Mouse (Mus musculus): ENCODE data around the gene Olfr885. TPM values are rescaled to one million over a fixed set of nuclear protein-coding genes. Genes with fewer than 3 reads are reported as not detected.

Gene Olfr885
- total RNA-seq (2014; rRNA removed; ENCODE audit: low replicate concordance) (not detected in 2 replicates), polyA plus RNA-seq (2015; fragmentation: Nextera tagmentation; extraction: Ambion mirVana) (not detected in 2 replicates)

DNA sequence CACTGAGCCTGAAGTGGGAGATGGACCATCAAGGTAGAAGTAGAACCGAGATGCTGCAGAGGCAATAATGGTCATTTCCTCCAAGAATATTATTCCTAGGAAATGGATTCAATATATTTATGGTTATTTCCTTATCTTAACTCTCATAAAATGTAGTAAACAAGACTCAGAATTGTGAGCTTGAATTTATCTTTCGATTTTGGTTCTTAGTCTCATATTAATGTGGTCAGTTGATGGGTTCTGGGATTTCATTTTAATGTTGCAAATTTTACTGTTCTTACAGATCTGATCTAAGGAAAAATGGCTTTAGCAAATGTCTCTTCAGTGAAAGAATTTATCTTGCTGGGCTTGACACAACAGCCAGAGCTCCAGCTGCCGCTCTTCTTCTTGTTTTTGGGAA, at the start of gene Olfr885:
Olfr885 (plus strand) TSS at position 301 of the 400 bp plus-strand sequence.
- Histone ChIP-seq H3K4me3 (ENCODE audit: low read depth, low read length) (no peak within 1 kb of the TSS), H3K27ac (ENCODE audit: low read depth) (no peak within 1 kb of the TSS), H3K9me3 (replicated peaks; ENCODE audit: control insufficient read depth, low read length) (no peaks in the 10 kb centered on the region), H3K4me1 (ENCODE audit: control insufficient read depth, insufficient read depth) (no peaks in the 10 kb centered on the region), H3K27me3 (ENCODE audit: control insufficient read depth, insufficient read depth, low read length) (no peaks in the 10 kb centered on the region), H3K9ac (replicated peaks; ENCODE audit: low read depth, low read length) (no peak within 1 kb of the TSS), H3K4me2 (ENCODE audit: low read depth, low read length) (no peak within 1 kb of the TSS), H3K36me3 (replicated peaks; ENCODE audit: control insufficient read depth, insufficient read depth, low read length) (no peaks in the 10 kb centered on the region)
- no peak for TF ChIP-seq EP300 (IDR thresholded peaks at IDR 0.05; ENCODE audit: low read depth)
- no peak for TF ChIP-seq CTCF (IDR thresholded peaks at IDR 0.05; ENCODE audit: low read depth)
- no peak for DNase-seq (ENCODE audit: low spot score)
- WGBS, result 69% methylated on average over 3 of the region's 3 CpGs
- ATAC-seq (ENCODE audit: insufficient read depth, low read depth), result no peak

DNA sequence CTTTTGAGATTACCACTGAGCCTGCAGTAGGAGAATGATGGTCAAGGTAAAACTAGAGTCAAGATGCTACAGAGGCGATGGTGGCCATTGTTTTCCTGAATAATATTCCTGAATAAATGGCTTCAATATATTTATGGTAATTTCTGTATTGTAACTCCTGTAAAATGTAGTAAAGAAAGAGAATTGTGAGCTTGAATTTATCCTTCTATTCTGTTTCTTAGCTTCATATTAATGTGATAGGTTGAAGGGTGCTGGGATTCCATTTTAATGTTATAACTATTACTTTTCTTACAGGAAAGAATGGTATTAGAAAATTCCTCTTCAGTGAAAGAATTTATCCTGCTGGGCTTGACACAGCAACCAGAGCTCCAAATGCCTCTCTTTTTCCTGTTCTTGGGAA, 35.6 kb upstream of the Olfr885 start, which contains the start of gene Olfr883:
Olfr883 (plus strand) TSS at position 301 of the 400 bp plus-strand sequence.
- Histone ChIP-seq H3K4me2 (ENCODE audit: low read depth, low read length) (no peak within 1 kb of the TSS), H3K9me3 (replicated peaks; ENCODE audit: control insufficient read depth, low read length) (no peaks in the 10 kb centered on the region), H3K36me3 (replicated peaks; ENCODE audit: control insufficient read depth, insufficient read depth, low read length) (no peaks in the 10 kb centered on the region), H3K27ac (ENCODE audit: low read depth) (no peak within 1 kb of the TSS), H3K4me1 (ENCODE audit: control insufficient read depth, insufficient read depth) (no peaks in the 10 kb centered on the region), H3K27me3 (ENCODE audit: control insufficient read depth, insufficient read depth, low read length) (no peaks in the 10 kb centered on the region), H3K9ac (replicated peaks; ENCODE audit: low read depth, low read length) (no peak within 1 kb of the TSS), H3K4me3 (ENCODE audit: low read depth, low read length) (no peak within 1 kb of the TSS)
- DNase-seq (ENCODE audit: low spot score) (no peak), ATAC-seq (ENCODE audit: insufficient read depth, low read depth) (no peak)
- TF ChIP-seq CTCF (IDR thresholded peaks at IDR 0.05; ENCODE audit: low read depth) (no peak), EP300 (IDR thresholded peaks at IDR 0.05; ENCODE audit: low read depth) (no peak)
- 70% methylated on average over 1 of the region's 1 CpGs for WGBS

DNA sequence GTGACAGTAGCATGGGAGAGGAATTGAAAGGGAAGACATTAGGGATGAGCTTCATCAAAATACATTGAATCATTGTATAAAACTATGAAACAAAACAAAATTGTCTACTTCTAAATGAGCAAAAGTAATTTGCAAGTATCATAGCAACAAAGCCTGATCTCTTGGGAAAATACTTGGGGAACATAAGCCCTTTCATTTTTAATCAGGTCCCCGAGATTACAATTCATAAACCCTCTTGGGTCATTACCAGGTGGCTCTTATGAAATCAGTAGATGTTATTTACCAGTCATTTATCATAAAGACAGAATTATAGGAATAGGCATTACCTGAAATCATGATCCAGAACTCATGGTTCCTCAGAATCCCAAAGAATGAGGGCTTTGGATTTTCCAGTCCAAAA, 14.9 kb upstream of the Olfr885 start, which contains the start of gene Olfr884:
Olfr884 (plus strand) TSS at position 301 of the 400 bp plus-strand sequence.
- H3K36me3 ChIP-seq (replicated peaks; ENCODE audit: control insufficient read depth, insufficient read depth, low read length), result no peaks in the 10 kb centered on the region
- WGBS, result 59% methylated on average over 1 of the region's 1 CpGs
- ATAC-seq (ENCODE audit: insufficient read depth, low read depth), result no peak

DNA sequence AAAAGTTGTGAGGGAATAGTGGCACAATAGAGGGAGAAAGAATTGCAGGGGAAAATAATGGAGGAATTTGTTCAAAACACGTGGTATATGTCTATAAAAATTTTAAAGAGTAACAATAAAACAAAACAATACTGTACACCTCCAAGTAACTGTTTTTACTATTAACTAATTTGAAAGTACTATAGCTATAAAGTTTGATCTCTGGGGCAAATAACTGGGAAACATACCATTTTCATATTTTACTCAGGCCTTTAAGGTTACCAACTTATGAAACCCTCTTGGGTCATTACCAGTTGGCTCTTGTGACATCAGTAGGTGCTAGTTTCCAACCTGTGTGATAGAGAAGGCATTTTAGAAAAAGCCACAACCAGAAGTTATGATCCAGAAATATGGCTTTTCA, 22.6 kb downstream of the Olfr885 start, which contains the start of gene Olfr887:
Olfr887 (plus strand) TSS at position 301 of the 400 bp plus-strand sequence.
- Histone ChIP-seq H3K4me3 (ENCODE audit: low read depth, low read length) (no peak within 1 kb of the TSS), H3K27ac (ENCODE audit: low read depth) (no peak within 1 kb of the TSS), H3K4me1 (ENCODE audit: control insufficient read depth, insufficient read depth) (no peaks in the 10 kb centered on the region), H3K4me2 (ENCODE audit: low read depth, low read length) (no peak within 1 kb of the TSS), H3K36me3 (replicated peaks; ENCODE audit: control insufficient read depth, insufficient read depth, low read length) (no peaks in the 10 kb centered on the region), H3K9ac (replicated peaks; ENCODE audit: low read depth, low read length) (no peak within 1 kb of the TSS), H3K9me3 (replicated peaks; ENCODE audit: control insufficient read depth, low read length) (no peaks in the 10 kb centered on the region), H3K27me3 (ENCODE audit: control insufficient read depth, insufficient read depth, low read length) (no peaks in the 10 kb centered on the region)
- ATAC-seq (ENCODE audit: insufficient read depth, low read depth) (no peak), DNase-seq (ENCODE audit: low spot score) (no peak)
- TF ChIP-seq EP300 (IDR thresholded peaks at IDR 0.05; ENCODE audit: low read depth) (no peak), CTCF (IDR thresholded peaks at IDR 0.05; ENCODE audit: low read depth) (no peak)
- WGBS, result 71% methylated on average over 1 of the region's 1 CpGs

More for the DNA sequence above, 14.9 kb upstream of the Olfr885 start, which contains the start of gene Olfr884:
- H3K9me3 ChIP-seq (replicated peaks; ENCODE audit: control insufficient read depth, low read length), result no peaks in the 10 kb centered on the region
- TF ChIP-seq CTCF (IDR thresholded peaks at IDR 0.05; ENCODE audit: low read depth) (no peak), EP300 (IDR thresholded peaks at IDR 0.05; ENCODE audit: low read depth) (no peak)
- no peak within 1 kb of the TSS for H3K9ac ChIP-seq (replicated peaks; ENCODE audit: low read depth, low read length)
- H3K27ac ChIP-seq (ENCODE audit: low read depth), result no peak within 1 kb of the TSS
- H3K4me3 ChIP-seq (ENCODE audit: low read depth, low read length), result no peak within 1 kb of the TSS
- DNase-seq (ENCODE audit: low spot score), result no peak
- H3K27me3 ChIP-seq (ENCODE audit: control insufficient read depth, insufficient read depth, low read length), result no peaks in the 10 kb centered on the region
- no peaks in the 10 kb centered on the region for H3K4me1 ChIP-seq (ENCODE audit: control insufficient read depth, insufficient read depth)
- no peak within 1 kb of the TSS for H3K4me2 ChIP-seq (ENCODE audit: low read depth, low read length)

DNA sequence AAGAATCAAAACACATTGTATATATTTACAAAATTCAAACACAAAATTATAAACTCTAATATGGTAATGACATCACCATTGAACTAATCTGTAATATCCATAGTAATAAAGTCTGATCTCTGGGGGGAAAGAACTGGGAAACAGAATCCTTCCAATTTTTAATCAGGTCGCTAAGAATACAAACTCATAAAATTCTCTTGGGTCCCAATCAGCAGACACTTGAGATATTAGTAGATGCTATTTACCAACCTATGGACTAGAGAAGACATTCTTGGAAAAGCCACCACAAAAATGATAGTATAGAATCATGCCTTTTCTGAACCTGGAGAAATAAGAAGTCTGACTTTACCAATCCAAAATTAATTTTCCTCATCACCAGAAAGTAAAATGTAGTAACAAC, 46.7 kb downstream of the Olfr885 start, which contains the start of gene Olfr888:
Olfr888 (plus strand) TSS at position 301 of the 400 bp plus-strand sequence.
- DNase-seq (ENCODE audit: low spot score), result no peak
- Histone ChIP-seq H3K4me1 (ENCODE audit: control insufficient read depth, insufficient read depth) (no peaks in the 10 kb centered on the region), H3K9ac (replicated peaks; ENCODE audit: low read depth, low read length) (no peak within 1 kb of the TSS), H3K4me2 (ENCODE audit: low read depth, low read length) (no peak within 1 kb of the TSS), H3K4me3 (ENCODE audit: low read depth, low read length) (no peak within 1 kb of the TSS), H3K27ac (ENCODE audit: low read depth) (no peak within 1 kb of the TSS), H3K36me3 (replicated peaks; ENCODE audit: control insufficient read depth, insufficient read depth, low read length) (no peaks in the 10 kb centered on the region), H3K9me3 (replicated peaks; ENCODE audit: control insufficient read depth, low read length) (no peaks in the 10 kb centered on the region), H3K27me3 (ENCODE audit: control insufficient read depth, insufficient read depth, low read length) (no peaks in the 10 kb centered on the region)
- 63% methylated on average over 1 of the region's 1 CpGs for WGBS
- TF ChIP-seq CTCF (IDR thresholded peaks at IDR 0.05; ENCODE audit: low read depth) (no peak), EP300 (IDR thresholded peaks at IDR 0.05; ENCODE audit: low read depth) (no peak)
- ATAC-seq (ENCODE audit: insufficient read depth, low read depth), result no peak

Other genes with a start within 250 kb of the Olfr885 start
- not detected in 2 replicates for gene Olfr877, start 207.1 kb upstream of the Olfr885 start, total RNA-seq (2014; rRNA removed; ENCODE audit: low replicate concordance)
- not detected in 2 replicates for gene Olfr877, start 207.1 kb upstream of the Olfr885 start, polyA plus RNA-seq (2015; fragmentation: Nextera tagmentation; extraction: Ambion mirVana)
- gene Olfr145, start 164.6 kb upstream of the Olfr885 start, total RNA-seq (2014; rRNA removed; ENCODE audit: low replicate concordance), result not detected in 2 replicates
- gene Olfr145, start 164.6 kb upstream of the Olfr885 start, polyA plus RNA-seq (2015; fragmentation: Nextera tagmentation; extraction: Ambion mirVana), result not detected in 2 replicates
- gene Olfr878, start 143.5 kb upstream of the Olfr885 start, total RNA-seq (2014; rRNA removed; ENCODE audit: low replicate concordance), result not detected in 2 replicates
- not detected in 2 replicates for gene Olfr878, start 143.5 kb upstream of the Olfr885 start, polyA plus RNA-seq (2015; fragmentation: Nextera tagmentation; extraction: Ambion mirVana)
- not detected in 2 replicates for gene Olfr881, start 69.5 kb upstream of the Olfr885 start, total RNA-seq (2014; rRNA removed; ENCODE audit: low replicate concordance)
- not detected in 2 replicates for gene Olfr881, start 69.5 kb upstream of the Olfr885 start, polyA plus RNA-seq (2015; fragmentation: Nextera tagmentation; extraction: Ambion mirVana)
- not detected in 2 replicates for gene Olfr883, start 35.5 kb upstream of the Olfr885 start, total RNA-seq (2014; rRNA removed; ENCODE audit: low replicate concordance)
- not detected in 2 replicates for gene Olfr883, start 35.5 kb upstream of the Olfr885 start, polyA plus RNA-seq (2015; fragmentation: Nextera tagmentation; extraction: Ambion mirVana)
- not detected in 2 replicates for gene Olfr884, start 14.8 kb upstream of the Olfr885 start, total RNA-seq (2014; rRNA removed; ENCODE audit: low replicate concordance)
- gene Olfr884, start 14.8 kb upstream of the Olfr885 start, polyA plus RNA-seq (2015; fragmentation: Nextera tagmentation; extraction: Ambion mirVana), result not detected in 2 replicates
- gene Olfr887, start 22.8 kb downstream of the Olfr885 start, total RNA-seq (2014; rRNA removed; ENCODE audit: low replicate concordance), result not detected in 2 replicates
- gene Olfr887, start 22.8 kb downstream of the Olfr885 start, polyA plus RNA-seq (2015; fragmentation: Nextera tagmentation; extraction: Ambion mirVana), result not detected in 2 replicates
- not detected in 2 replicates for gene Olfr888, start 46.8 kb downstream of the Olfr885 start, total RNA-seq (2014; rRNA removed; ENCODE audit: low replicate concordance)
- gene Olfr888, start 46.8 kb downstream of the Olfr885 start, polyA plus RNA-seq (2015; fragmentation: Nextera tagmentation; extraction: Ambion mirVana), result not detected in 2 replicates
- not detected in 2 replicates for gene Olfr889, start 53.9 kb downstream of the Olfr885 start, total RNA-seq (2014; rRNA removed; ENCODE audit: low replicate concordance)
- not detected in 2 replicates for gene Olfr889, start 53.9 kb downstream of the Olfr885 start, polyA plus RNA-seq (2015; fragmentation: Nextera tagmentation; extraction: Ambion mirVana)
- gene Olfr890, start 81.2 kb downstream of the Olfr885 start, total RNA-seq (2014; rRNA removed; ENCODE audit: low replicate concordance), result not detected in 2 replicates
- not detected in 2 replicates for gene Olfr890, start 81.2 kb downstream of the Olfr885 start, polyA plus RNA-seq (2015; fragmentation: Nextera tagmentation; extraction: Ambion mirVana)
- gene Olfr891, start 119.5 kb downstream of the Olfr885 start, total RNA-seq (2014; rRNA removed; ENCODE audit: low replicate concordance), result not detected in 2 replicates
- gene Olfr891, start 119.5 kb downstream of the Olfr885 start, polyA plus RNA-seq (2015; fragmentation: Nextera tagmentation; extraction: Ambion mirVana), result not detected in 2 replicates
- not detected in 2 replicates for gene Olfr893, start 147.0 kb downstream of the Olfr885 start, total RNA-seq (2014; rRNA removed; ENCODE audit: low replicate concordance)
- gene Olfr893, start 147.0 kb downstream of the Olfr885 start, polyA plus RNA-seq (2015; fragmentation: Nextera tagmentation; extraction: Ambion mirVana), result not detected in 2 replicates
- not detected in 2 replicates for gene Olfr894, start 156.7 kb downstream of the Olfr885 start, total RNA-seq (2014; rRNA removed; ENCODE audit: low replicate concordance)
- gene Olfr894, start 156.7 kb downstream of the Olfr885 start, polyA plus RNA-seq (2015; fragmentation: Nextera tagmentation; extraction: Ambion mirVana), result not detected in 2 replicates
- gene Olfr143, start 191.5 kb downstream of the Olfr885 start, total RNA-seq (2014; rRNA removed; ENCODE audit: low replicate concordance), result not detected in 2 replicates
- not detected in 2 replicates for gene Olfr143, start 191.5 kb downstream of the Olfr885 start, polyA plus RNA-seq (2015; fragmentation: Nextera tagmentation; extraction: Ambion mirVana)
- gene Olfr895, start 206.5 kb downstream of the Olfr885 start, total RNA-seq (2014; rRNA removed; ENCODE audit: low replicate concordance), result not detected in 2 replicates
- not detected in 2 replicates for gene Olfr895, start 206.5 kb downstream of the Olfr885 start, polyA plus RNA-seq (2015; fragmentation: Nextera tagmentation; extraction: Ambion mirVana)
- not detected in 2 replicates for gene Olfr896-ps1, start 229.8 kb downstream of the Olfr885 start, total RNA-seq (2014; rRNA removed; ENCODE audit: low replicate concordance)
- not detected in 2 replicates for gene Olfr896-ps1, start 229.8 kb downstream of the Olfr885 start, polyA plus RNA-seq (2015; fragmentation: Nextera tagmentation; extraction: Ambion mirVana)